Mouse (Mus musculus): ENCODE measurements around the gene Wwox. TPM values are rescaled to one million over a fixed set of nuclear protein-coding genes. Genes with fewer than 3 reads are reported as not detected.

Gene Wwox
- polyA plus RNA-seq, 1 experiment from 2014 or later: 11.0 TPM

GRCm38 (mm10) chr8:114979671-114980070 is 540.2 kb downstream of the Wwox start:
- DNase-seq (ENCODE audit: low spot score): no peak
- no peak overlapping the region for H3K27ac ChIP-seq (replicated peaks; ENCODE audit: low read depth, low read length)
- no peak for ATAC-seq (ENCODE audit: low read depth)

GRCm38 (mm10) chr8:114982762-114983161 is 543.3 kb downstream of the Wwox start:
- Histone ChIP-seq H3K4me1 (ENCODE audit: control insufficient read depth, insufficient read depth, low read length) (peaks cover 6% of the 10 kb centered on the region; the same call in 1 of the 2 replicates), H3K27me3 (replicated peaks; ENCODE audit: control insufficient read depth, insufficient read depth, low read length) (no peaks in the 10 kb centered on the region), H3K4me3 (ENCODE audit: low read depth, low read length) (no peak overlapping the region), H3K9me3 (ENCODE audit: control insufficient read depth, low read length) (no peaks in the 10 kb centered on the region), H3K36me3 (ENCODE audit: control insufficient read depth, insufficient read depth, low read length) (no peaks in the 10 kb centered on the region), H3K27ac (replicated peaks; ENCODE audit: low read depth, low read length) (no peak overlapping the region), H3K9ac (ENCODE audit: low read depth, low read length) (no peak overlapping the region), H3K4me2 (ENCODE audit: low read depth, low read length) (no peak overlapping the region)
- no peak for ATAC-seq (ENCODE audit: low read depth)
- no peak for DNase-seq (ENCODE audit: low spot score)
- WGBS: 87% methylated on average over 11 of the region's 11 CpGs

More at GRCm38 (mm10) chr8:114979671-114980070, 540.2 kb downstream of the Wwox start:
- Histone ChIP-seq H3K4me1 (ENCODE audit: control insufficient read depth, insufficient read depth, low read length) (peaks cover 6% of the 10 kb centered on the region; the same call in 1 of the 2 replicates), H3K9ac (ENCODE audit: low read depth, low read length) (no peak overlapping the region), H3K36me3 (ENCODE audit: control insufficient read depth, insufficient read depth, low read length) (no peaks in the 10 kb centered on the region), H3K4me3 (ENCODE audit: low read depth, low read length) (no peak overlapping the region), H3K4me2 (ENCODE audit: low read depth, low read length) (no peak overlapping the region), H3K9me3 (ENCODE audit: control insufficient read depth, low read length) (no peaks in the 10 kb centered on the region), H3K27me3 (replicated peaks; ENCODE audit: control insufficient read depth, insufficient read depth, low read length) (no peaks in the 10 kb centered on the region)

GRCm38 (mm10) chr8:114984500-114984899 is 545.0 kb downstream of the Wwox start:
- ATAC-seq (ENCODE audit: low read depth) (no peak), DNase-seq (ENCODE audit: low spot score) (no peak)
- Histone ChIP-seq H3K4me3 (ENCODE audit: low read depth, low read length) (no peak overlapping the region), H3K27me3 (replicated peaks; ENCODE audit: control insufficient read depth, insufficient read depth, low read length) (no peaks in the 10 kb centered on the region), H3K9ac (ENCODE audit: low read depth, low read length) (no peak overlapping the region), H3K36me3 (ENCODE audit: control insufficient read depth, insufficient read depth, low read length) (no peaks in the 10 kb centered on the region), H3K9me3 (ENCODE audit: control insufficient read depth, low read length) (no peaks in the 10 kb centered on the region), H3K4me1 (ENCODE audit: control insufficient read depth, insufficient read depth, low read length) (peaks cover 6% of the 10 kb centered on the region; the same call in 1 of the 2 replicates), H3K27ac (replicated peaks; ENCODE audit: low read depth, low read length) (no peak overlapping the region), H3K4me2 (ENCODE audit: low read depth, low read length) (no peak overlapping the region)
- 83% methylated on average over 8 of the region's 8 CpGs for WGBS

GRCm38 (mm10) chr8:114985996-114986395 is 546.5 kb downstream of the Wwox start:
- no peak overlapping the region for H3K4me2 ChIP-seq (ENCODE audit: low read depth, low read length)
- H3K27ac ChIP-seq (replicated peaks; ENCODE audit: low read depth, low read length): no peak overlapping the region
- H3K9me3 ChIP-seq (ENCODE audit: control insufficient read depth, low read length): no peaks in the 10 kb centered on the region
- 62% methylated on average over 13 of the region's 13 CpGs for WGBS
- no peaks in the 10 kb centered on the region for H3K36me3 ChIP-seq (ENCODE audit: control insufficient read depth, insufficient read depth, low read length)
- H3K4me1 ChIP-seq (ENCODE audit: control insufficient read depth, insufficient read depth, low read length): peaks cover 6% of the 10 kb centered on the region; the same call in 1 of the 2 replicates
- H3K27me3 ChIP-seq (replicated peaks; ENCODE audit: control insufficient read depth, insufficient read depth, low read length): no peaks in the 10 kb centered on the region
- ATAC-seq (ENCODE audit: low read depth): no peak
- no peak overlapping the region for H3K9ac ChIP-seq (ENCODE audit: low read depth, low read length)
- peak; percentile 28 for DNase-seq (ENCODE audit: low spot score)
- H3K4me3 ChIP-seq (ENCODE audit: low read depth, low read length): no peak overlapping the region

GRCm38 (mm10) chr8:114986971-114987370 is 547.5 kb downstream of the Wwox start:
- H3K4me3 ChIP-seq (ENCODE audit: low read depth, low read length): no peak overlapping the region
- WGBS: 84% methylated on average over 10 of the region's 10 CpGs
- no peaks in the 10 kb centered on the region for H3K27me3 ChIP-seq (replicated peaks; ENCODE audit: control insufficient read depth, insufficient read depth, low read length)
- peak; percentile 27 for DNase-seq (ENCODE audit: low spot score)
- H3K36me3 ChIP-seq (ENCODE audit: control insufficient read depth, insufficient read depth, low read length): no peaks in the 10 kb centered on the region
- no peak overlapping the region for H3K9ac ChIP-seq (ENCODE audit: low read depth, low read length)
- H3K4me1 ChIP-seq (ENCODE audit: control insufficient read depth, insufficient read depth, low read length): peaks cover 6% of the 10 kb centered on the region; the same call in 1 of the 2 replicates
- no peak overlapping the region for H3K27ac ChIP-seq (replicated peaks; ENCODE audit: low read depth, low read length)
- no peak for ATAC-seq (ENCODE audit: low read depth)
- no peak overlapping the region for H3K4me2 ChIP-seq (ENCODE audit: low read depth, low read length)
- no peaks in the 10 kb centered on the region for H3K9me3 ChIP-seq (ENCODE audit: control insufficient read depth, low read length)

- ATAC-seq (ENCODE audit: low read depth) (no peak), DNase-seq (ENCODE audit: low spot score) (no peak)
- Histone ChIP-seq H3K36me3 (ENCODE audit: control insufficient read depth, insufficient read depth, low read length) (no peaks in the 10 kb centered on the region), H3K9ac (ENCODE audit: low read depth, low read length) (no peak overlapping the region), H3K9me3 (ENCODE audit: control insufficient read depth, low read length) (no peaks in the 10 kb centered on the region), H3K4me3 (ENCODE audit: low read depth, low read length) (no peak overlapping the region), H3K27ac (replicated peaks; ENCODE audit: low read depth, low read length) (no peak overlapping the region), H3K4me2 (ENCODE audit: low read depth, low read length) (no peak overlapping the region), H3K27me3 (replicated peaks; ENCODE audit: control insufficient read depth, insufficient read depth, low read length) (no peaks in the 10 kb centered on the region), H3K4me1 (ENCODE audit: control insufficient read depth, insufficient read depth, low read length) (no peaks in the 10 kb centered on the region)
- 69% methylated on average over 13 of the region's 13 CpGs for WGBS
Measured at GRCm38 (mm10) chr8:114990865-114991613, 551.6 kb downstream of the Wwox start.

- Histone ChIP-seq H3K27ac (replicated peaks; ENCODE audit: low read depth, low read length) (no peak overlapping the region), H3K4me3 (ENCODE audit: low read depth, low read length) (no peak overlapping the region), H3K36me3 (ENCODE audit: control insufficient read depth, insufficient read depth, low read length) (no peaks in the 10 kb centered on the region), H3K4me2 (ENCODE audit: low read depth, low read length) (no peak overlapping the region), H3K27me3 (replicated peaks; ENCODE audit: control insufficient read depth, insufficient read depth, low read length) (no peaks in the 10 kb centered on the region), H3K9me3 (ENCODE audit: control insufficient read depth, low read length) (no peaks in the 10 kb centered on the region), H3K4me1 (ENCODE audit: control insufficient read depth, insufficient read depth, low read length) (0 out of 2 replicates have a peak, but pooled peaks cover 2% of the 10 kb centered on the region), H3K9ac (ENCODE audit: low read depth, low read length) (no peak overlapping the region)
- DNase-seq (ENCODE audit: low spot score) (no peak), ATAC-seq (ENCODE audit: low read depth) (no peak)
- 91% methylated on average over 11 of the region's 11 CpGs for WGBS
Measured at GRCm38 (mm10) chr8:115000736-115001135, 561.3 kb downstream of the Wwox start.

GRCm38 (mm10) chr8:115005021-115005420 is 565.6 kb downstream of the Wwox start:
- Histone ChIP-seq H3K4me3 (ENCODE audit: low read depth, low read length) (no peak overlapping the region), H3K4me2 (ENCODE audit: low read depth, low read length) (no peak overlapping the region), H3K9me3 (ENCODE audit: control insufficient read depth, low read length) (no peaks in the 10 kb centered on the region), H3K36me3 (ENCODE audit: control insufficient read depth, insufficient read depth, low read length) (no peaks in the 10 kb centered on the region), H3K27me3 (replicated peaks; ENCODE audit: control insufficient read depth, insufficient read depth, low read length) (no peaks in the 10 kb centered on the region), H3K27ac (replicated peaks; ENCODE audit: low read depth, low read length) (no peak overlapping the region), H3K9ac (ENCODE audit: low read depth, low read length) (no peak overlapping the region), H3K4me1 (ENCODE audit: control insufficient read depth, insufficient read depth, low read length) (peaks cover 25% of the 10 kb centered on the region)
- DNase-seq (ENCODE audit: low spot score) (no peak), ATAC-seq (ENCODE audit: low read depth) (no peak)
- WGBS: 78% methylated on average over 3 of the region's 3 CpGs

GRCm38 (mm10) chr8:115006561-115006960 is 567.1 kb downstream of the Wwox start:
- no peak overlapping the region for H3K4me2 ChIP-seq (ENCODE audit: low read depth, low read length)
- ATAC-seq (ENCODE audit: low read depth): no peak

More at GRCm38 (mm10) chr8:115006561-115006960, 567.1 kb downstream of the Wwox start:
- H3K36me3 ChIP-seq (ENCODE audit: control insufficient read depth, insufficient read depth, low read length): no peaks in the 10 kb centered on the region
- H3K4me1 ChIP-seq (ENCODE audit: control insufficient read depth, insufficient read depth, low read length): peaks cover 34% of the 10 kb centered on the region
- 42% methylated on average over 8 of the region's 8 CpGs for WGBS
- no peak overlapping the region for H3K27ac ChIP-seq (replicated peaks; ENCODE audit: low read depth, low read length)
- no peak overlapping the region for H3K9ac ChIP-seq (ENCODE audit: low read depth, low read length)
- no peaks in the 10 kb centered on the region for H3K9me3 ChIP-seq (ENCODE audit: control insufficient read depth, low read length)
- H3K27me3 ChIP-seq (replicated peaks; ENCODE audit: control insufficient read depth, insufficient read depth, low read length): no peaks in the 10 kb centered on the region
- no peak overlapping the region for H3K4me3 ChIP-seq (ENCODE audit: low read depth, low read length)
- no peak for DNase-seq (ENCODE audit: low spot score)
